Mouse (Mus musculus): Measurements from ENCODE around the gene Pygo2. TPM values are rescaled to one million over a fixed set of nuclear protein-coding genes. Genes with fewer than 3 reads are reported as not detected.

The Pygo2 gene
- polyA plus RNA-seq, 1 experiment from 2014 or later, result 42.0 TPM

Other genes with a start within 250 kb of the Pygo2 start
- 29.9 and 30.0 TPM in 2 replicates for gene Fam189b, start 247.1 kb upstream of the Pygo2 start, polyA plus RNA-seq (2015; fragmentation: Nextera tagmentation; extraction: Ambion mirVana)
- gene Gba, start 227.3 kb upstream of the Pygo2 start, polyA plus RNA-seq (2015; fragmentation: Nextera tagmentation; extraction: Ambion mirVana), result 47.9 TPM in 2 replicates
- 53.5 and 60.7 TPM in 2 replicates for gene Thbs3, start 215.0 kb upstream of the Pygo2 start, polyA plus RNA-seq (2015; fragmentation: Nextera tagmentation; extraction: Ambion mirVana)
- gene Mtx1, start 203.1 kb upstream of the Pygo2 start, polyA plus RNA-seq (2015; fragmentation: Nextera tagmentation; extraction: Ambion mirVana), result 161 and 166 TPM in 2 replicates
- 1.3 and 2.8 TPM in 2 replicates for gene Muc1, start 201.2 kb upstream of the Pygo2 start, polyA plus RNA-seq (2015; fragmentation: Nextera tagmentation; extraction: Ambion mirVana)
- gene Krtcap2, start 184.2 kb upstream of the Pygo2 start, polyA plus RNA-seq (2015; fragmentation: Nextera tagmentation; extraction: Ambion mirVana), result 205 and 209 TPM in 2 replicates
- 64.3 and 68.1 TPM in 2 replicates for gene Trim46, start 183.9 kb upstream of the Pygo2 start, polyA plus RNA-seq (2015; fragmentation: Nextera tagmentation; extraction: Ambion mirVana)
- gene Dpm3, start 170.9 kb upstream of the Pygo2 start, polyA plus RNA-seq (2015; fragmentation: Nextera tagmentation; extraction: Ambion mirVana), result 74.4 and 76.2 TPM in 2 replicates
- 34.6 and 38.0 TPM in 2 replicates for gene Slc50a1, start 159.6 kb upstream of the Pygo2 start, polyA plus RNA-seq (2015; fragmentation: Nextera tagmentation; extraction: Ambion mirVana)
- 12.1 and 12.4 TPM in 2 replicates for gene Efna1, start 149.1 kb upstream of the Pygo2 start, polyA plus RNA-seq (2015; fragmentation: Nextera tagmentation; extraction: Ambion mirVana)
- 46.8 and 49.7 TPM in 2 replicates for gene Efna3, start 107.2 kb upstream of the Pygo2 start, polyA plus RNA-seq (2015; fragmentation: Nextera tagmentation; extraction: Ambion mirVana)
- 8.6 and 9.8 TPM in 2 replicates for gene Efna4, start 92.2 kb upstream of the Pygo2 start, polyA plus RNA-seq (2015; fragmentation: Nextera tagmentation; extraction: Ambion mirVana)
- 41.5 and 47.0 TPM in 2 replicates for gene Adam15, start 80.2 kb upstream of the Pygo2 start, polyA plus RNA-seq (2015; fragmentation: Nextera tagmentation; extraction: Ambion mirVana)
- gene Dcst2, start 68.2 kb upstream of the Pygo2 start, polyA plus RNA-seq (2015; fragmentation: Nextera tagmentation; extraction: Ambion mirVana), result 0.14 and 0.17 TPM in 2 replicates
- gene Dcst1, start 65.0 kb upstream of the Pygo2 start, polyA plus RNA-seq (2015; fragmentation: Nextera tagmentation; extraction: Ambion mirVana), result 1.1 and 1.3 TPM in 2 replicates
- gene Zbtb7b, start 35.4 kb upstream of the Pygo2 start, polyA plus RNA-seq (2015; fragmentation: Nextera tagmentation; extraction: Ambion mirVana), result 0.70 and 0.73 TPM in 2 replicates
- 1.1 and 1.4 TPM in 2 replicates for gene Lenep, start 27.4 kb upstream of the Pygo2 start, polyA plus RNA-seq (2015; fragmentation: Nextera tagmentation; extraction: Ambion mirVana)
- 38.5 and 39.3 TPM in 2 replicates for gene Flad1, start 18.3 kb upstream of the Pygo2 start, polyA plus RNA-seq (2015; fragmentation: Nextera tagmentation; extraction: Ambion mirVana)
- gene Cks1b, start 11.8 kb upstream of the Pygo2 start, polyA plus RNA-seq (2015; fragmentation: Nextera tagmentation; extraction: Ambion mirVana), result 116 and 121 TPM in 2 replicates
- 24.3 and 24.4 TPM in 2 replicates for gene Shc1, start 11.8 kb upstream of the Pygo2 start, polyA plus RNA-seq (2015; fragmentation: Nextera tagmentation; extraction: Ambion mirVana)
- 19.4 and 20.4 TPM in 2 replicates for gene Pbxip1, start 6.5 kb downstream of the Pygo2 start, polyA plus RNA-seq (2015; fragmentation: Nextera tagmentation; extraction: Ambion mirVana)
- 101 and 105 TPM in 2 replicates for gene Pmvk, start 24.3 kb downstream of the Pygo2 start, polyA plus RNA-seq (2015; fragmentation: Nextera tagmentation; extraction: Ambion mirVana)
- 5.1 and 6.6 TPM in 2 replicates for gene Kcnn3, start 90.0 kb downstream of the Pygo2 start, polyA plus RNA-seq (2015; fragmentation: Nextera tagmentation; extraction: Ambion mirVana)

Data from hindbrain, embryonic 13.5 days (tissue).